Mouse (Mus musculus): ENCODE results near the gene Gm49383.
"Not testable (repeated sequence)": the region's sequence is repeated elsewhere in the genome, so short reads cannot be mapped to it uniquely, and the experiment has no call there.

The Gm49383 gene

GRCm38 (mm10) chr12:69164904-69165303 lies 32.0 kb downstream of the Gm49383 start:
- DNase-seq (ENCODE audit: low spot score in 2 of 2) = no peak

DNA sequence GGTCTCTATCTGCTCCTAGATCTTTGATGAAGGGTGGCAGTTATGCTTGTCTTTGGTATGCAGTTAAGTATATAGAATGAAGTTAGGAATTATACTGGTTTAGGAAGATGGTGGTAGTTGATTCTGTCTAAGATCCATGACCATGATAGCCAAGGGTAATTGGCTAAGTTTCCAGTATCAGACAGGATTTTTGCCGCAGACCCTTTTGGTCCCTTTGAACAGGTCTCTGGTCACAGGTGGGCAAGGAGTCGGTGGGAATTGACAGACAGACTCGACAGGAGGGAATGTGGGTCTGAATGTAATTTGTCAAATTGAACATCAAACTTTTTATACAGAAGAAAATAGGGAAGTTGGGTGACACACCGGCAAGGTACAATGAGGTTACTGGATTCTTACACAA lies 33.3 kb downstream of the Gm49383 start:
- DNase-seq (ENCODE audit: low spot score in 2 of 2) = not testable (repeated sequence)

DNA sequence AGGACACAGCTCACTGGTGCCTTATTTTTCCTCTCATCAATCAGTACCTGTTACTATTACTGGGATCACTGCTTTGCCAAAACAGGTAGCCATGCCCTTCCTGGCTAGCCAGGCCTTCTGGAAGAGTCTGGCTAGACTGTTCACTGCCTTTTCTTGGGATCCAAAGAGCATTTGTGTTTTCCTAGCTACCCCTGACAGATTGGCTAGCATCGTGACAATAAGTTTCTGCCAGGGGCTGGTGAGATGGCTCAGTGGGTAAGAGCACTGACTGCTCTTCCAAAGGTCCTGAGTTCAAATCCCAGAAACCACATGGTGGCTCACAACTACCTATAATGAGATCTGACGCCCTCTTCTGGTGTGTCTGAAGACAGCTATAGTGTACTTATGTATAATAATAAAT lies 36.2 kb downstream of the Gm49383 start:
- not testable (repeated sequence) for DNase-seq (ENCODE audit: low spot score in 2 of 2)

GRCm38 (mm10) chr12:69159578-69159940 lies 37.3 kb downstream of the Gm49383 start:
- no peak for DNase-seq (ENCODE audit: low spot score in 2 of 2)

DNA sequence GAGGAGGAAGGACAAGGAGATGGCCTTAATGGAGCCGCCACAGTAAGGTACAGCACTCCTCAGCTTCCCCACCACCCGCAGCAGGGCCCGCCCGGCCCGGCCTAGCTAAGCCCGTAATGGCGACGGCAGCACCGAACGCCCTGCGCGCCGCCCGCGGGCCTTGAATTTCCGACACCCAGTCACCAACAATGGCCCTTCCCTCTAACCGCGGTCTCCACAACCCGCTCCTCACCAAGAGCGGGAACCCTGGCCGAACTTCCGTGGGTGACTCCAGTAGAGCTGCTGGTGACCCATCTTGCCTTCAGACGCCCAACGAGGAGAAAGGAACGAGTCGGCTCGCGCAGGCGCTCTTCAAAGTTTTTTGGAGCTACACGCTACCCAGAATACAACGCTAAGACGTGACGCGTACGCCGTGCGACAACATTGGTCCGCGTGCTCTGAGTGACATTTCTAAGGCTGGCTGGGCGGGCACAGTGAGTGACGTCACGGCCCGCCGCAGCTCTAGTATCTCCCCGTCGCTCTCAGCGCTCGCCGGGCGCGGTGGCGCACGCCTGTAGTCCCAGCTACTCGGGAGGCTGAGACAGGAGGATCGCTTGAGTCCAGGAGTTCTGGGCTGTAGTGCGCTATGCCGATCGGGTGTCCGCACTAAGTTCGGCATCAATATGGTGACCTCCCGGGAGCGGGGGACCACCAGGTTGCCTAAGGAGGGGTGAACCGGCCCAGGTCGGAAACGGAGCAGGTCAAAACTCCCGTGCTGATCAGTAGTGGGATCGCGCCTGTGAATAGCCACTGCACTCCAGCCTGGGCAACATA lies 37.9 kb downstream of the Gm49383 start, which contains the start of gene Rps29:
Gene Rps29, minus strand, starts transcription at position 422 of the 813 bp plus-strand sequence.
- DNase-seq (ENCODE audit: low spot score in 2 of 2) = peak; percentile 98

DNA sequence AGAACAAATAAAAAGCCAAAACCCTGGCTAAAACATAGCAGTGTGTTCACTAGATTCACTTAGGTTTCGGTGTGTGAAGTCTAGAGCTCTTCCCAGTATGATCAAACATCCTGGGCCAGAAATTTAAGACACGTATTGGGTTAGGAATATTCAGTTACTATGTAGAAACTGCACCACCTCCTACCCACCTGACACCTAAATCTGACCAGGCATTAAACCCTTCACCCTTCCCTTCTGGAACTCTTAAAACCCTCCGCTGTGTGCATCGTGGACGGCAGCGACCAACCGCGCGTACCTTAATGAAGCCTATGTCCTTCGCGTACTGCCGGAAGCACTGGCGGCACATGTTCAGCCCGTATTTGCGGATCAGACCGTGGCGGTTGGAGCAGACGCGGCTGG lies 38.5 kb downstream of the Gm49383 start:
- DNase-seq (ENCODE audit: low spot score in 2 of 2) = no peak

- DNase-seq (ENCODE audit: low spot score in 2 of 2) = no peak
Observed at GRCm38 (mm10) chr12:69157107-69157506, 39.8 kb downstream of the Gm49383 start.

DNA sequence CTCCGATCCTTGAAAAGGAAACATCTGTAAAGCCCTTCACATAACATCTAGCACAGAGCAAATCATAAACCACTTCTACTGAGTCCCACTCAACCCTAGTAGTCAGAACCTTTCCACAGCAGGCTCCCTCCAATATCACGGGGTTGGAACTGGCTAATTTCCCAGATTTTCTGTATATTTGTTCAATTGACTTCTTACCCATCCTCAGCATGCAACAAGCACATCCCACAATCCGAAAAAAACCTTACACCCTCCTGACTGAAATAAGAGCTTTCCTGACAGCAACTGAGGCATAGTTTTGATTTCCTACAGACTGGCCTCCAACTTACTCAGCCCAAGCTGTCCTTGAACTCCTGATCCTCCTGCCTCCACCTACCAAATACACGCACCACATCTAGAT lies 40.5 kb downstream of the Gm49383 start:
- no peak for DNase-seq (ENCODE audit: low spot score in 2 of 2)

DNA sequence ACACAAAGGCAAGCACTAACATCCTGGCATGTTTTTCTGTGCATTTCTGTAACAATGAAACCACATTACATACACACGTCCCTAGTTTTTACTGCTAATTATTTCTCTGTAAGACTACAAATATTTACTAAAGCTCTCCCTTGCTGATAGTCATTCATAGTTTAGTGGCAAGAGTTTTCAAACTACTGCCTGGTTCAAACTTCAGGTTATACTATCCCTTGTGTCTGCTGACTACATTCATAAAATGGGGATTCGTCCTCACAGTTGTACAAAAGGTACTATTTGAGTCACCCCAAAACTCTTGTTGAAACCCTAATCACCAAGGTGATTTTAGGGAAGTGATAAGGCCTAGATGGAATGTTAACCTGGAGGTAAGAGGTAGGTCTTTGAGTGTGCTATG lies 41.0 kb downstream of the Gm49383 start:
- no peak for DNase-seq (ENCODE audit: low spot score in 2 of 2)

GRCm38 (mm10) chr12:69150049-69150448 lies 46.9 kb downstream of the Gm49383 start:
- no peak for DNase-seq (ENCODE audit: low spot score in 2 of 2)

DNA sequence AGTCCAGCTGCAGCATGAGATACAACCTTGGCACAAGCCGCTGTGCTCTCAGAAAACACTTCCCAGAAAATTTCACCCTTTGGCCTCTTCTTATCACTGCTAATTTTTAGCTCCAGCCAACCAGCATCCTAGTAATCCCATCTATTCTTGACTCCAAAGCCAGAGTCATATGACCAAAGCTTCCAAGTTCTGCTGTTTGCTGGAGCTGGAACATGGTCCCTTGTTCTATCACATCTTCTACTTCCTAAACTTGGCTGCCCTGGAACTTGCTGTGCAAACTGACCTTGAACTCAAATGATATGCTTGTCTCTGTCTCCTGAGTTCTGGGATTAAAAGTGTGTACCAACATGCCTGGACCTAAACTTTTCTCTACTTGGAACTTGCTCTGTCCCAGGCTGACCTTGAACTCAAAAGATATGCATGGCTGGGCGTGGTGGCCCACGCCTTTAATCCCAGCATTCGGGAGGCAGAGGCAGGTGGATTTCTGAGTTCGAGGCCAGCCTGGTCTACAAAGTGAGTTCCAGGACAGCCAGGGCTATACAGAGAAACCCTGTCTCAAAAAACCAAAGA lies 49.7 kb downstream of the Gm49383 start:
- no peak for DNase-seq (ENCODE audit: low spot score in 2 of 2)

DNA sequence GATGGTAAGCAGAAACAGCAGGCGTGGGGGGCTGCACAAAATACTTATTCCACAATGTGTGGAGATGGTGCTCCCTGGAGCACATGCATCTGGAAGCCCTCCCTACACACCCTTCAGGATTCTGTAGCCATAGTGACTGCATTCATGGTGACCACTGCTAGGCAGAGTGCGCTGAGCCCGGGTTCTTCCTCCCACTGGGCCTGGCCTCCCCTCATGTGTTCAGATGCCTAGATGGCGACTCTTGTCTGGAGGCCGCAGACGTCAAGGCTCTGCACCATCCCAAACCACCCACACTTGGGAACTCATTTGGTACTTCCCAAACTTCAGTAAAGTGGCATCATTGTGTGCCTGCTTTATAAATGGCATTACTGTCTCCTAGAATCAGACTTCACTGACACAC lies 53.4 kb downstream of the Gm49383 start:
- DNase-seq (ENCODE audit: low spot score in 2 of 2) = no peak

DNA sequence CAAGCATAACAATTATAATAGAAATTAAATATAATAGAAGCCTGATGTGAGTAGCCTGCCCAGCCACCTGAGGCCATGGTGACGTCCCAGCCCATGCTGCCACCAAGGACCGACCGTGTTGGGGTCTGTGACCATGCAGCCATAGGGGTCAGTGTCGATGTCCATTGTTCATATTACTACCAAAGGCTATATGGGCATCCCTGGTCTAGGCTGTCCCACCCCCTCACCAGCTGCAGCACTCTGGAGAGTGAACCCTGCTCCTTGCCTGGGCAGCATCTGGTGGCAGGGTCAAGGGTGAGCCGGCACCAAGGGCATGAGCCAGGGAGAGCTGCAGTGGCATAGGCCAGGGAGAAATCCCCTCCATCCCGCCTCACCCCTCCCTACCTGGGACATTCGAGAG lies 57.1 kb downstream of the Gm49383 start:
- no peak for DNase-seq (ENCODE audit: low spot score in 2 of 2)

- no peak for DNase-seq (ENCODE audit: low spot score in 2 of 2)
Observed at GRCm38 (mm10) chr12:69139201-69139600, 57.7 kb downstream of the Gm49383 start.

Measured in frontal cortex, postnatal 14 days (tissue).